16 mouse cellular contexts compared by ENCODE assay signal in genomic region chr11:68164408-68164807, GRCm38 (mm10).
"Had no signal": no experiment of that assay in that cellular context is flagged by ENCODE, and none has a peak within 500 bp of the region (broad histone marks: within the 10 kb centered on the region; RNA-seq: fewer than 3 reads in every experiment).

No protein-coding gene starts in this region.

- H3K9me3 ChIP-seq: limb, embryonic 10.5 days; liver, embryonic 15.5 days had no signal

- H3K4me2 ChIP-seq: liver, embryonic 11.5 days; liver, embryonic 15.5 days; midbrain, embryonic 11.5 days; neural tube, embryonic 13.5 days had no signal

- DNase-seq: kidney, adult 8-10 months; kidney, postnatal 25 days; lung, adult 2 months; lung, postnatal 4 days; retina, postnatal 1 day; right cerebral cortex, postnatal 4 days; spleen, adult 18-20 months; thymus, adult 18-20 months; thymus, postnatal 14 days had no signal

- H3K27me3 ChIP-seq: liver, embryonic 15.5 days; neural tube, embryonic 13.5 days had no signal

- H3K27ac ChIP-seq: limb, embryonic 10.5 days; liver, embryonic 15.5 days; neural tube, embryonic 13.5 days had no signal

- H3K4me3 ChIP-seq: limb, embryonic 10.5 days; liver, embryonic 15.5 days; neural tube, embryonic 13.5 days had no signal

- ATAC-seq: lung, postnatal 0 days; midbrain, embryonic 16.5 days had no signal

- H3K4me1 ChIP-seq: liver, embryonic 15.5 days had no signal

- H3K9ac ChIP-seq: liver, embryonic 15.5 days; neural tube, embryonic 13.5 days had no signal

- H3K36me3 ChIP-seq: limb, embryonic 10.5 days; liver, embryonic 15.5 days; neural tube, embryonic 13.5 days had no signal
